Mouse (Mus musculus) adrenal gland, postnatal 10 days (tissue): ENCODE results near the gene Hs3st3b1. TPM values are rescaled to one million over a fixed set of nuclear protein-coding genes. Genes with fewer than 3 reads are reported as not detected.

Experiments
- DNase-seq: peaks from one replicate; pipeline ENCODE4 v3.0.0; 2021; ENCODE audit warnings: mixed read lengths
- total RNA-seq, 2 experiments: library from RNA; stranded (reverse); gene quantifications; 2 replicates each; pipeline ENCODE4 v1.2.3; 2021

Hs3st3b1 gene
- total RNA-seq, 2 experiments from 2014 or later: 5.4 to 9.6 TPM

DNA sequence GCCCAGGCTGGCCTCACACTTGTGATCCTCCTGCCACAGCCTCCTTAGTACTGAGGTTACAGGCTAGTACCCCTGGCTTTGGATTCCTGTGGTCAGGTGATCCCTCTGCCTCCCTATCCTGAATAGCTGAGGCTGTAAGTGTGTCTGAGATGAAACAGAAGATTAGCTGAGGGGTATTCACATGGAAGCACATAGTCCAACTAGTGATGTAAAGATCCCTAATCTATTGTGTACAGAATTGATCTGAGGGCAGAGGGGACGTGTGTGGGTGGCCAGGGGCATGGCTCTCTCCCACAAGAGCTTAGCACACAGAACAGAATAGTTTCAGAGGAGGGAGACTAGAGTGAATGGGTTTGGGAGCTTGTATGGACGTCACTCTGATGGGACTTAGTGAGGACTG lies 41.8 kb downstream of the Hs3st3b1 start:
- no peak for DNase-seq

DNA sequence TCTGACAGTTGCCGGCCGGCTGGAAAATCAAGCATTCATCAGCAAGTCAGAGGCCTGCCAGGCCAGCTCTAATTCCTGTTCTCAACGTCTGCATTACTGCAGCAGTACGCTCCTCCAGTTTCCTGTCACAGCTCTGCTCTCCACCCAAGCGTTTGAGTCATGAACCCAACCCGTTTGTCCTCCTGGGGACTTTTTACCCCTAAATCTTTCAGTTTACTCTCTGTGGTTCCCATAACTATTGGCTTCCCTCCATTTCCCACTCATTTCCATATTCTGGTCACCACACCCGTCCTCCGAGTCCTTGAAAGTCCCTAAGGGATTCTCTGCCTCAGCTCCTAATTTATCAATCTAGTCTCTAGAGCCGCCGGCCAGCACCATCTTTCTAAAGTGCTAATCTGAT lies 42.8 kb downstream of the Hs3st3b1 start:
- DNase-seq: no peak

DNA sequence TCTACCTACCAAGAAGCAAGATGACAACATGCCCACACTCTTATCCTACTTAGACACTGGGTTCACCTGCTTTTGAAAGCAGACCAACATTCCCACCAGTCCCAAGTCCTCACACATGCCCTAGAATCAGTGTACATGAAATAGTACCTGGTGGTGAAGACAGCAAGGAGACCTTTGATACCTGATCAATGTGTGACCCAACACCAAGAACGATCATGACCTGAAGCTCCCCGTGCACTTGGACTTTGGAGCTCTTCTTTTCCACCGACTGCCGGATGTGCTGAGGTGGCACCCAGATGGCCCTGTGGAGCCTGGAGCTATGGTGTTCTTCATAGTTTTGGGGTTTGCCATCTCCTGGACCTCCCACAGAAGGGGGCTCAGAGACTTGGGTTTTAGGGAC lies 43.5 kb downstream of the Hs3st3b1 start:
- no peak for DNase-seq

DNA sequence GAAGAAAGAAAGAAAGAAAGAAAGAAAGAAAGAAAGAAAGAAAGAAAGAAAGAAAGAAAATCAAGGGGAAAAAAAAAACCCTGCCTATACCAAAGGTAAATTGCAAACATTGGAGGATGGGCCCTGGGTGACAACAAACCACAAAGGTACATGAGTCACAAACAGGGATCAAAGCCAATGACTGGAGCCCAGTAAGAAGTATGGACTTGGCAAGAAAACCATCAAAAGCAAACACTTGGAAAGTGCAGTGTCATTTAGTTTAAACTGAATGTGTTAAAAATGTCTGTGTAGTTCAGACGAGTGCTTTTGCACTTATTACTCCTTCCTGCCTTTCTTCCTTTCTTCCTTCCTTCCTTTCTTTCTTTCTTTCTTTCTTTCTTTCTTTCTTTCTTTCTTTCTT lies 59.3 kb downstream of the Hs3st3b1 start:
- DNase-seq: no peak

DNA sequence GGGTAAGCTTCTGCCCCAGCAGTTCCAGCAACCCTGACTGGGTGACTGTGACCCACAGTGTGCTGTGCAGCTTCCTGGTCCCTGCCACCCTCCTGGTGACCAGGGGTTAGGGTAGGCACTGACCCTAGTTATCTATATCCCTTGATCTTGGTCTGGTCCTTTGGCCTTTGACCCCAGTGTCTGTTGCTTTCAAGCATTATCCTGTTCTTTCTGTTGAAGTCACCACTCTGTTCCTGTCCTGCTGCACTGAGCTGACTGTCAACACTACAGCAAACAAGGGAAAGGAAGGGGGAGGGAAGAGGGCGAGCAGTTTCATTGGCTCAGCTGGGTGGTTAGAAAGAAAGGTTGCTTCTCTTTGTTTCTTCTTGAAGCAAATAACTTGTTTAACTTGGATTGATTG lies 60.1 kb downstream of the Hs3st3b1 start:
- no peak for DNase-seq

DNA sequence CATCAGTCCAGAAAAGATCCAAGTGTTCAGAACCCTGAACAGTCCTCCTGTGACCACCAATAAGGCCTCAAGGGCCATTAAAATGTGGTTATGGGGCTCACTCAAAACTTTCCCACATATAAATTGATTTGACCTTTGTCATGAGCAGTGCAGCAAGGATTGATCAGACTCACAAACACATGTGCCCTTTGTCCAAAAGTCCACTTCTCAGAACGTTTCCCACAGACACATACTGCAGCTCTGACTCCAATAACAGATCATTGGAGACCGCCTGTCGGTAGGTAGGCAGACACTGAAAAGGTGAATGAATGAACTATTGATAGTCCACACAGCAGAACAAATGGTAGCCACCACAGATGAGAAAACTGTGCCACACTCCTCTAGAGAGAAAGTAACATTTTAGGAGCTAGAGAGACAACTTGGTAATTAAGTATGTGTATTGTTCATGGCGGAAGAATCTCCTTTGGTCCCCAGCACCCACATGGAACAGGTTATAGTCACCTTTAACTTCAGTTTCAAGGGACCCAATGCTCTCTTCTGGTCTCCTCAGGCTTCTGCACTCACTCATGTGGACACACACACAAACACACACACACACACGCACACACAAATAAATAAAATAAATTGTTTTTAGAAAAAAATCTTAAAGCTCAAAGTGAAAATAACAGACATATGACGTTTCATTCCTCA lies 70.9 kb downstream of the Hs3st3b1 start:
- no peak for DNase-seq

DNA sequence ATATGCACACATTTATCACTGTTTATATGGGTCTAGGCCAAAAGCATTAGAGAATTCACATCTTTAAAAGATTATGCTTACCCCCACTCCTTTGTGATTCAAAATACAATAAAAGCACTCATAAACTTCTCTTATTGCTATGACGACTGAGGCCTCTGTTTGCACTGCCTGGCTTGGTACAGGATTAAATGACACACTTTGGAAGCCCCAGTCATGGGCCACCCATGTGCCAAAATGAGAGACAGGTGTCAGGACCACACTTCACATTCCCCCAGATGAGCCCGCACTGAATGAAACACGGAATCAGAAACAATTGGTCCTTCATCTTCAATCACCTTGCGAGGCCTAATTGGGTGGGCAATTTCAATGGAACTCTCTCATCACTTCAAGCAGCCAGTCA lies 71.8 kb downstream of the Hs3st3b1 start:
- DNase-seq: no peak

DNA sequence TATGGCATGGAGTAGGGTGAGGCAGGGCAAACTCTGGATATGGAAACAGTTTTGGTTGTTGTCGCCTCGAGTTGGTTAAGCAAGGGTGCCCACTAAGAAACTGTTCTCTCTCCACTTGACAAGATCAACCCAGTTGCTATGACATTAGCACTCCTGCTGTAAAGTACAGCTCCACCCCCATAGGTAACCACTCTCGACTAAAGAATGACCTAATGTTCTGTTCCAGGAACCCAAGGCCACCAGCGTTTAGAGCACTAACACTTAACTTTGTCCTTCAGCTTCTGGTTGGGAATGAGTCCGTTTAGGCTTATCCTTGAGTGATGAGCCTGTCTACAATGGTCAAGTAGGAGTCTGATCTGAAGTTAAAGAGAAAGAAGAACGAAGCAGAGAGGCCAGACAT lies 76.7 kb downstream of the Hs3st3b1 start:
- DNase-seq: no peak

DNA sequence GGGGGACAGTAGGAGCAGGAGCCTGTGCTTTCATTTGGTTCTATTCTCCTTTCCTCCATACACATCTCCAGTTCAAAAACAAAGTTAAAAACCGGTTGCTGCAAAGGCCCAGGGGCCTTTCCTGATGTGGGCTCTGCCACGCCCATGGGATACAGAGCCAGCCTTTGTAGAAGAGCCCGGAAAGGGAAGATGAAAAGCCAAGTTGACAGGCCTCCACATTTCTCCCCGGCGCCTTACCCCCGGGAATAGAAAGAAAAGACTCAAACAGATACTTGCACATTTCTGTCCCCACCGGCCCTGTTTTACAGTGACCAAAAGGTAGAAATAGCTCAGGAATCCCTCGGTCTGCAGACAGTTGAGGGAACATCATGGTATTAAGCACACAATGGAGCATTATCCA lies 77.4 kb downstream of the Hs3st3b1 start:
- no peak for DNase-seq

DNA sequence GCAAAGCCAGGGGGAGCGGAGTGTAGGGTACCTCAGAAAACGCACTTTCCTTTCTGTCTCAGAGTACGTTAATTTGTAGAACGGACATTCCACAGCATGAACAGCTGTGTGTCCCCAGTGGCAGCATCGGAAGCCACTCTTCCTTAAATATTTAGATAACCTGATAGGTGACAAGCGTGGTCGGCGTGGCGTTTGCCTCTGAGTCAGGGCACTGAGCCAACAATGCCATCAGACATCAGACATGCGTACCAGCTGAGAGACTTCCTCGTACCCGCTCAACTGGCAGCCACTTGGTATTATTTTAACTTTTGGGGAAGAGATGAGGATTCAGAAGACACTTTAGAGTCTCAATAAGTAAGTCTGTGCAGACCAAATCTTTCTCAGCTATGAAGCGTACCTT lies 84.6 kb downstream of the Hs3st3b1 start:
- DNase-seq: no peak

Other genes with a start within 250 kb of the Hs3st3b1 start
- gene Cox10, start 157.2 kb upstream of the Hs3st3b1 start, total RNA-seq: 10 to 100 TPM; 32.2 to 38.3 TPM